Mouse (Mus musculus): ENCODE measurements around the gene Igfbp2. TPM values are rescaled to one million over a fixed set of nuclear protein-coding genes. Genes with fewer than 3 reads are reported as not detected.

Igfbp2 gene
- polyA plus RNA-seq, 1 experiment from 2014 or later, result 708 TPM

DNA sequence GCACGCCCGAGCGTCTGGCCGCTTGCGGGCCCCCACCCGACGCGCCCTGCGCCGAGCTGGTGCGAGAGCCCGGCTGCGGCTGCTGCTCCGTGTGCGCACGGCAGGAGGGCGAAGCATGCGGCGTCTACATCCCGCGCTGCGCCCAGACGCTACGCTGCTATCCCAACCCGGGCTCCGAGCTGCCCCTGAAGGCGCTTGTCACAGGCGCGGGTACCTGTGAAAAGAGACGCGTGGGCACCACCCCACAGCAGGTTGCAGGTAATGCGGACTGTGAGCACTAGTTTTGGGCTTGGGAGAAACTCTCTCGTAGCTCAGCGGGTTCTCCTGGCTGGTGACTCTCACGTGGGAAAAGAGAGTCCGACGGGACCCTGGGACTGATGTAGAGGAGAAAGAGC lies 401 bp downstream of the Igfbp2 start:
- no peaks in the 10 kb centered on the region for H3K9me3 ChIP-seq (ENCODE audit: control insufficient read depth, low read length)
- ATAC-seq (replicated peaks; ENCODE audit: low FRiP score) (peak; percentile 47), DNase-seq (ENCODE audit: low spot score) (no peak)
- H3K27ac ChIP-seq (ENCODE audit: low read depth, low read length), result peak overlapping the region; percentile 95
- H3K4me1 ChIP-seq (replicated peaks; ENCODE audit: control insufficient read depth, insufficient read depth, low read length), result peaks cover 11% of the 10 kb centered on the region; the same call in 1 of the 2 replicates
- peak overlapping the region; percentile 86 for H3K9ac ChIP-seq (ENCODE audit: low read length)
- H3K4me2 ChIP-seq (ENCODE audit: low read depth, low read length, severe bottlenecking), result peak overlapping the region; percentile 93
- under 1% methylated on average over 33 of the region's 37 CpGs for WGBS
- peak overlapping the region; percentile 89 for H3K4me3 ChIP-seq (ENCODE audit: low read depth, low read length)
- H3K36me3 ChIP-seq (ENCODE audit: control insufficient read depth, insufficient read depth, low read length), result peaks cover 2% of the 10 kb centered on the region; the same call in 1 of the 2 replicates
- no peaks in the 10 kb centered on the region for H3K27me3 ChIP-seq (ENCODE audit: control insufficient read depth, insufficient read depth, low read length)

DNA sequence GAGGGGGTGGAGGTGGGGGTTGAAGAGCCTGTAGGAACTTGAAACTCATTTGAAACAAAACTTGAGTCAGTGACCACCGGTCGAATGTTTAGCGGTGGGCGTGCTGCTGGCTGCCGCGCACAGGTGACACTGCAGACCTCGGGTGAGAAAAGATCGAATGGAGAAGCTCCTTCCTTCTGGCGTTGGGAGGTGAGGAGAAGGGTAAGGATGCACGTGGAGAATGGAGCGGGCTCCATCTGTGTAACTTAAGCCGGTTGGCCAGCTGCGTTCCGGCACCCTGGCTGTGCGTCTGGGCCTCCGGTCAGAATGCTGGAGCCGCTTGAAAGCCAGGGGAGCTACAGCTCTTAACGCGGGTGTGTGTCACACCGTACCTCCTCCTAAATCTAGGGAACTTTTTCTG lies 983 bp downstream of the Igfbp2 start:
- peak overlapping the region; percentile 95 for H3K27ac ChIP-seq (ENCODE audit: low read depth, low read length)
- H3K36me3 ChIP-seq (ENCODE audit: control insufficient read depth, insufficient read depth, low read length), result peaks cover 7% of the 10 kb centered on the region; the same call in 1 of the 2 replicates
- no peaks in the 10 kb centered on the region for H3K27me3 ChIP-seq (ENCODE audit: control insufficient read depth, insufficient read depth, low read length)
- peak; percentile 65 for DNase-seq (ENCODE audit: low spot score)
- H3K4me3 ChIP-seq (ENCODE audit: low read depth, low read length), result peak overlapping the region; percentile 89
- peaks cover 11% of the 10 kb centered on the region; the same call in 1 of the 2 replicates for H3K4me1 ChIP-seq (replicated peaks; ENCODE audit: control insufficient read depth, insufficient read depth, low read length)
- H3K9me3 ChIP-seq (ENCODE audit: control insufficient read depth, low read length), result no peaks in the 10 kb centered on the region
- peak overlapping the region; percentile 93 for H3K4me2 ChIP-seq (ENCODE audit: low read depth, low read length, severe bottlenecking)
- under 1% methylated on average over 20 of the region's 20 CpGs for WGBS
- no peak for ATAC-seq (replicated peaks; ENCODE audit: low FRiP score)
- peak overlapping the region; percentile 86 for H3K9ac ChIP-seq (ENCODE audit: low read length)

- Histone ChIP-seq H3K27me3 (ENCODE audit: control insufficient read depth, insufficient read depth, low read length) (no peaks in the 10 kb centered on the region), H3K36me3 (ENCODE audit: control insufficient read depth, insufficient read depth, low read length) (peaks cover 12% of the 10 kb centered on the region), H3K9me3 (ENCODE audit: control insufficient read depth, low read length) (no peaks in the 10 kb centered on the region), H3K4me1 (replicated peaks; ENCODE audit: control insufficient read depth, insufficient read depth, low read length) (peaks cover 11% of the 10 kb centered on the region; the same call in 1 of the 2 replicates), H3K4me2 (ENCODE audit: low read depth, low read length, severe bottlenecking) (peak overlapping the region; percentile 93), H3K4me3 (ENCODE audit: low read depth, low read length) (peak overlapping the region; percentile 89), H3K27ac (ENCODE audit: low read depth, low read length) (peak overlapping the region; percentile 95), H3K9ac (ENCODE audit: low read length) (peak overlapping the region; percentile 86)
- DNase-seq (ENCODE audit: low spot score) (no peak), ATAC-seq (replicated peaks; ENCODE audit: low FRiP score) (no peak)
- under 1% methylated on average over 4 of the region's 4 CpGs for WGBS
These were observed 1.6 kb downstream of the Igfbp2 start for GRCm38 (mm10) chr1:72825921-72826320.

- peak; percentile 77 for DNase-seq (ENCODE audit: low spot score)
These were observed 2.1 kb downstream of the Igfbp2 start for GRCm38 (mm10) chr1:72826446-72826845.

GRCm38 (mm10) chr1:72826931-72827330 lies 2.6 kb downstream of the Igfbp2 start:
- peak overlapping the region; percentile 95 for H3K27ac ChIP-seq (ENCODE audit: low read depth, low read length)
- peak overlapping the region; percentile 93 for H3K4me2 ChIP-seq (ENCODE audit: low read depth, low read length, severe bottlenecking)
- H3K9me3 ChIP-seq (ENCODE audit: control insufficient read depth, low read length), result no peaks in the 10 kb centered on the region
- under 1% methylated on average over 7 of the region's 7 CpGs for WGBS
- ATAC-seq (replicated peaks; ENCODE audit: low FRiP score) (no peak), DNase-seq (ENCODE audit: low spot score) (no peak)
- peaks cover 11% of the 10 kb centered on the region; the same call in 1 of the 2 replicates for H3K4me1 ChIP-seq (replicated peaks; ENCODE audit: control insufficient read depth, insufficient read depth, low read length)
- peak overlapping the region; percentile 86 for H3K9ac ChIP-seq (ENCODE audit: low read length)
- H3K36me3 ChIP-seq (ENCODE audit: control insufficient read depth, insufficient read depth, low read length), result peaks cover 15% of the 10 kb centered on the region
- H3K27me3 ChIP-seq (ENCODE audit: control insufficient read depth, insufficient read depth, low read length), result no peaks in the 10 kb centered on the region
- peak overlapping the region; percentile 89 for H3K4me3 ChIP-seq (ENCODE audit: low read depth, low read length)

More at GRCm38 (mm10) chr1:72826446-72826845, 2.1 kb downstream of the Igfbp2 start:
- no peak; the same call in 1 of the 2 replicates for ATAC-seq (replicated peaks; ENCODE audit: low FRiP score)
- H3K4me2 ChIP-seq (ENCODE audit: low read depth, low read length, severe bottlenecking), result peak overlapping the region; percentile 93
- peak overlapping the region; percentile 86 for H3K9ac ChIP-seq (ENCODE audit: low read length)
- 0% methylated on average over 6 of the region's 6 CpGs for WGBS
- H3K4me1 ChIP-seq (replicated peaks; ENCODE audit: control insufficient read depth, insufficient read depth, low read length), result peaks cover 11% of the 10 kb centered on the region; the same call in 1 of the 2 replicates
- peak overlapping the region; percentile 95 for H3K27ac ChIP-seq (ENCODE audit: low read depth, low read length)
- H3K27me3 ChIP-seq (ENCODE audit: control insufficient read depth, insufficient read depth, low read length), result no peaks in the 10 kb centered on the region
- H3K4me3 ChIP-seq (ENCODE audit: low read depth, low read length), result peak overlapping the region; percentile 89
- peaks cover 15% of the 10 kb centered on the region for H3K36me3 ChIP-seq (ENCODE audit: control insufficient read depth, insufficient read depth, low read length)
- H3K9me3 ChIP-seq (ENCODE audit: control insufficient read depth, low read length), result no peaks in the 10 kb centered on the region

GRCm38 (mm10) chr1:72827411-72828315 lies 3.4 kb downstream of the Igfbp2 start:
- peak; percentile 11; the same call in 1 of the 2 replicates for ATAC-seq (replicated peaks; ENCODE audit: low FRiP score)
- H3K4me1 ChIP-seq (replicated peaks; ENCODE audit: control insufficient read depth, insufficient read depth, low read length), result peaks cover 14% of the 10 kb centered on the region; the same call in 1 of the 2 replicates

DNA sequence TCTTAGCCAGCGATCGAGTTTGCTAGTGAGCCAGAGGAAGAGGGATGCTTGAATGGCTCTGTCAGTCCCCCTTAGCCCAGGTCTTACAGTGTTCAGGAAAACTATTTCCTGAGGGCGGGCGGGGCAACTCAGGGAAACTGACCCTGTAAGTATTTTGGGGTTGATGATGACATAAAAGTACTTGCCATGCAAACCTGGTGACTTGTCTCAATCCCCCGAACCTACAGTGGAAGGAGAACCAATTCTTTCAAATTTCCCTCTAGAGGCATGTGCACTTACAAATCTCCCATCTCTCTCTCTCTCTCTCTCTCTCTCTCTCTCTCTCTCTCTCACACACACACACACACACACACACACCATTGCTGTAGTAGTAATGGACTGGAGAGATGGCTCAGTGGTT lies 4.5 kb downstream of the Igfbp2 start:
- no peak overlapping the region for H3K9ac ChIP-seq (ENCODE audit: low read length)
- ATAC-seq (replicated peaks; ENCODE audit: low FRiP score) (no peak), DNase-seq (ENCODE audit: low spot score) (no peak)
- no peak overlapping the region for H3K4me2 ChIP-seq (ENCODE audit: low read depth, low read length, severe bottlenecking)
- no peak overlapping the region for H3K27ac ChIP-seq (ENCODE audit: low read depth, low read length)
- no peaks in the 10 kb centered on the region for H3K9me3 ChIP-seq (ENCODE audit: control insufficient read depth, low read length)
- peaks cover 11% of the 10 kb centered on the region; the same call in 1 of the 2 replicates for H3K4me1 ChIP-seq (replicated peaks; ENCODE audit: control insufficient read depth, insufficient read depth, low read length)
- no peak overlapping the region for H3K4me3 ChIP-seq (ENCODE audit: low read depth, low read length)
- H3K27me3 ChIP-seq (ENCODE audit: control insufficient read depth, insufficient read depth, low read length), result no peaks in the 10 kb centered on the region
- peaks cover 17% of the 10 kb centered on the region for H3K36me3 ChIP-seq (ENCODE audit: control insufficient read depth, insufficient read depth, low read length)
- WGBS, result 91% methylated on average over 5 of the region's 5 CpGs

More at GRCm38 (mm10) chr1:72827411-72828315, 3.4 kb downstream of the Igfbp2 start:
- H3K36me3 ChIP-seq (ENCODE audit: control insufficient read depth, insufficient read depth, low read length), result peaks cover 15% of the 10 kb centered on the region
- 22% methylated on average over 12 of the region's 12 CpGs for WGBS
- peak overlapping the region; percentile 95 for H3K27ac ChIP-seq (ENCODE audit: low read depth, low read length)
- H3K27me3 ChIP-seq (ENCODE audit: control insufficient read depth, insufficient read depth, low read length), result no peaks in the 10 kb centered on the region
- peak overlapping the region; percentile 93 for H3K4me2 ChIP-seq (ENCODE audit: low read depth, low read length, severe bottlenecking)
- H3K9ac ChIP-seq (ENCODE audit: low read length), result peak overlapping the region; percentile 86
- DNase-seq (ENCODE audit: low spot score), result no peak
- no peaks in the 10 kb centered on the region for H3K9me3 ChIP-seq (ENCODE audit: control insufficient read depth, low read length)
- peak overlapping the region; percentile 89 for H3K4me3 ChIP-seq (ENCODE audit: low read depth, low read length)

DNA sequence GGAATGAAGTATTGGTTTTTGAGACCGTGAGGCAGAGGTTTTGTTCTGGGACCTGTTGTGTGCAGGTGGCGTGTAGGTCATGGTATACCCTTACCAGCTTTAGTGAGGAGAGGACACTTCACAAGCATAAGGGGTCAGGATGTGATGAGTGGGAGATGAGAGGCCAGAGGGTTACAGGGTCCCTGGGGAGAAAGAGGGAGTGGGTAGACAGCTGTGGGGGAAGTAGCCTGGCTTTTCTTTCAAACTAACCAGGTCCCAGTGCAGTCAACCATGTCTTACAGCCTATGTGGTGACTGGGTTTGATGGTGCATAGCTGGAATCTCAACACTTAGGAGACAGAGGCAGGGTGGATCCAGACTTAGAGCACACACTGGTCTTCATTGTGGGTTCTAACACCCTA lies 6.2 kb downstream of the Igfbp2 start:
- Histone ChIP-seq H3K9ac (ENCODE audit: low read length) (no peak overlapping the region), H3K9me3 (ENCODE audit: control insufficient read depth, low read length) (no peaks in the 10 kb centered on the region), H3K4me1 (replicated peaks; ENCODE audit: control insufficient read depth, insufficient read depth, low read length) (peaks cover 11% of the 10 kb centered on the region; the same call in 1 of the 2 replicates), H3K27ac (ENCODE audit: low read depth, low read length) (no peak overlapping the region), H3K4me3 (ENCODE audit: low read depth, low read length) (no peak overlapping the region), H3K36me3 (ENCODE audit: control insufficient read depth, insufficient read depth, low read length) (peaks cover 18% of the 10 kb centered on the region), H3K4me2 (ENCODE audit: low read depth, low read length, severe bottlenecking) (no peak overlapping the region), H3K27me3 (ENCODE audit: control insufficient read depth, insufficient read depth, low read length) (no peaks in the 10 kb centered on the region)
- DNase-seq (ENCODE audit: low spot score), result no peak
- no peak for ATAC-seq (replicated peaks; ENCODE audit: low FRiP score)
- 99% methylated on average over 2 of the region's 2 CpGs for WGBS
